Mouse (Mus musculus): ENCODE data around the gene Klhl31. TPM values are rescaled to one million over a fixed set of nuclear protein-coding genes. Genes with fewer than 3 reads are reported as not detected.

Klhl31 gene
- polyA plus RNA-seq, 1 experiment, result 0.70 TPM

GRCm38 (mm10) chr9:77630764-77631163 is 5.5 kb upstream of the Klhl31 start:
- 74% methylated on average over 7 of the region's 7 CpGs for WGBS

GRCm38 (mm10) chr9:77632432-77632831 is 3.9 kb upstream of the Klhl31 start:
- 83% methylated on average over 3 of the region's 3 CpGs for WGBS
- Histone ChIP-seq H3K4me3 (replicated peaks; ENCODE audit: control insufficient read depth, low read depth, low read length) (no peak overlapping the region), H3K27ac (ENCODE audit: control insufficient read depth, insufficient read depth, low read depth, low read length, poor library complexity) (no peak overlapping the region), H3K4me1 (ENCODE audit: control insufficient read depth, insufficient read depth, low read length) (no peaks in the 10 kb centered on the region)
- no peak for TF ChIP-seq POLR2A (IDR thresholded peaks at IDR 0.05; ENCODE audit: borderline replicate concordance, control insufficient read depth, low read depth, low read length)
- TF ChIP-seq CTCF (IDR thresholded peaks at IDR 0.05; ENCODE audit: control insufficient read depth, insufficient read depth, low read length), result no peak

More at GRCm38 (mm10) chr9:77630764-77631163, 5.5 kb upstream of the Klhl31 start:
- TF ChIP-seq CTCF (IDR thresholded peaks at IDR 0.05; ENCODE audit: control insufficient read depth, insufficient read depth, low read length) (no peak), POLR2A (IDR thresholded peaks at IDR 0.05; ENCODE audit: borderline replicate concordance, control insufficient read depth, low read depth, low read length) (no peak)
- Histone ChIP-seq H3K4me1 (ENCODE audit: control insufficient read depth, insufficient read depth, low read length) (no peaks in the 10 kb centered on the region), H3K4me3 (replicated peaks; ENCODE audit: control insufficient read depth, low read depth, low read length) (no peak overlapping the region), H3K27ac (ENCODE audit: control insufficient read depth, insufficient read depth, low read depth, low read length, poor library complexity) (no peak overlapping the region)

- Histone ChIP-seq H3K4me1 (ENCODE audit: control insufficient read depth, insufficient read depth, low read length) (no peaks in the 10 kb centered on the region), H3K27ac (ENCODE audit: control insufficient read depth, insufficient read depth, low read depth, low read length, poor library complexity) (no peak overlapping the region), H3K4me3 (replicated peaks; ENCODE audit: control insufficient read depth, low read depth, low read length) (no peak overlapping the region)
- TF ChIP-seq CTCF (IDR thresholded peaks at IDR 0.05; ENCODE audit: control insufficient read depth, insufficient read depth, low read length), result no peak
- no peak for TF ChIP-seq POLR2A (IDR thresholded peaks at IDR 0.05; ENCODE audit: borderline replicate concordance, control insufficient read depth, low read depth, low read length)
- WGBS, result 84% methylated on average over 5 of the region's 5 CpGs
Measured at GRCm38 (mm10) chr9:77636003-77636402, 297 bp upstream of the Klhl31 start.

GRCm38 (mm10) chr9:77637357-77637756 is 1.1 kb downstream of the Klhl31 start:
- no peaks in the 10 kb centered on the region for H3K4me1 ChIP-seq (ENCODE audit: control insufficient read depth, insufficient read depth, low read length)
- 86% methylated on average over 10 of the region's 10 CpGs for WGBS
- TF ChIP-seq CTCF (IDR thresholded peaks at IDR 0.05; ENCODE audit: control insufficient read depth, insufficient read depth, low read length) (no peak), POLR2A (IDR thresholded peaks at IDR 0.05; ENCODE audit: borderline replicate concordance, control insufficient read depth, low read depth, low read length) (no peak)

GRCm38 (mm10) chr9:77645176-77645575 is 8.9 kb downstream of the Klhl31 start:
- H3K27ac ChIP-seq (ENCODE audit: control insufficient read depth, insufficient read depth, low read depth, low read length, poor library complexity), result no peak overlapping the region
- 60% methylated on average over 2 of the region's 2 CpGs for WGBS
- TF ChIP-seq CTCF (IDR thresholded peaks at IDR 0.05; ENCODE audit: control insufficient read depth, insufficient read depth, low read length), result no peak
- TF ChIP-seq POLR2A (IDR thresholded peaks at IDR 0.05; ENCODE audit: borderline replicate concordance, control insufficient read depth, low read depth, low read length), result no peak
- no peaks in the 10 kb centered on the region for H3K4me1 ChIP-seq (ENCODE audit: control insufficient read depth, insufficient read depth, low read length)
- no peak overlapping the region for H3K4me3 ChIP-seq (replicated peaks; ENCODE audit: control insufficient read depth, low read depth, low read length)

More at GRCm38 (mm10) chr9:77637357-77637756, 1.1 kb downstream of the Klhl31 start:
- Histone ChIP-seq H3K4me3 (replicated peaks; ENCODE audit: control insufficient read depth, low read depth, low read length) (no peak overlapping the region), H3K27ac (ENCODE audit: control insufficient read depth, insufficient read depth, low read depth, low read length, poor library complexity) (no peak overlapping the region)

- WGBS, result 49% methylated on average over 7 of the region's 7 CpGs
- TF ChIP-seq POLR2A (IDR thresholded peaks at IDR 0.05; ENCODE audit: borderline replicate concordance, control insufficient read depth, low read depth, low read length), result no peak
- TF ChIP-seq CTCF (IDR thresholded peaks at IDR 0.05; ENCODE audit: control insufficient read depth, insufficient read depth, low read length), result no peak
Measured at GRCm38 (mm10) chr9:77651847-77652246, 15.5 kb downstream of the Klhl31 start.

GRCm38 (mm10) chr9:77653907-77654306 is 17.6 kb downstream of the Klhl31 start:
- no peak overlapping the region for H3K4me3 ChIP-seq (replicated peaks; ENCODE audit: control insufficient read depth, low read depth, low read length)
- 67% methylated on average over 3 of the region's 3 CpGs for WGBS
- no peak for TF ChIP-seq CTCF (IDR thresholded peaks at IDR 0.05; ENCODE audit: control insufficient read depth, insufficient read depth, low read length)
- TF ChIP-seq POLR2A (IDR thresholded peaks at IDR 0.05; ENCODE audit: borderline replicate concordance, control insufficient read depth, low read depth, low read length), result no peak
- H3K4me1 ChIP-seq (ENCODE audit: control insufficient read depth, insufficient read depth, low read length), result no peaks in the 10 kb centered on the region; the same call in 1 of the 2 replicates
- H3K27ac ChIP-seq (ENCODE audit: control insufficient read depth, insufficient read depth, low read depth, low read length, poor library complexity), result no peak overlapping the region

More at GRCm38 (mm10) chr9:77651847-77652246, 15.5 kb downstream of the Klhl31 start:
- H3K4me1 ChIP-seq (ENCODE audit: control insufficient read depth, insufficient read depth, low read length), result no peaks in the 10 kb centered on the region; the same call in 1 of the 2 replicates
- H3K27ac ChIP-seq (ENCODE audit: control insufficient read depth, insufficient read depth, low read depth, low read length, poor library complexity), result no peak overlapping the region
- H3K4me3 ChIP-seq (replicated peaks; ENCODE audit: control insufficient read depth, low read depth, low read length), result no peak overlapping the region

- Histone ChIP-seq H3K4me1 (ENCODE audit: control insufficient read depth, insufficient read depth, low read length) (no peaks in the 10 kb centered on the region; the same call in 1 of the 2 replicates), H3K27ac (ENCODE audit: control insufficient read depth, insufficient read depth, low read depth, low read length, poor library complexity) (peak overlapping the region; percentile 42; the same call in 1 of the 2 replicates), H3K4me3 (replicated peaks; ENCODE audit: control insufficient read depth, low read depth, low read length) (peak overlapping the region; percentile 63)
- WGBS, result under 1% methylated on average over 85 of the region's 85 CpGs
- TF ChIP-seq CTCF (IDR thresholded peaks at IDR 0.05; ENCODE audit: control insufficient read depth, insufficient read depth, low read length) (peak; percentile 12; the same call in 1 of the 2 replicates), POLR2A (IDR thresholded peaks at IDR 0.05; ENCODE audit: borderline replicate concordance, control insufficient read depth, low read depth, low read length) (no peak)
Measured at GRCm38 (mm10) chr9:77655181-77655934, 19.1 kb downstream of the Klhl31 start.
